Mouse (Mus musculus): Measurements from ENCODE around the gene Fcmr.

Gene Fcmr

DNA sequence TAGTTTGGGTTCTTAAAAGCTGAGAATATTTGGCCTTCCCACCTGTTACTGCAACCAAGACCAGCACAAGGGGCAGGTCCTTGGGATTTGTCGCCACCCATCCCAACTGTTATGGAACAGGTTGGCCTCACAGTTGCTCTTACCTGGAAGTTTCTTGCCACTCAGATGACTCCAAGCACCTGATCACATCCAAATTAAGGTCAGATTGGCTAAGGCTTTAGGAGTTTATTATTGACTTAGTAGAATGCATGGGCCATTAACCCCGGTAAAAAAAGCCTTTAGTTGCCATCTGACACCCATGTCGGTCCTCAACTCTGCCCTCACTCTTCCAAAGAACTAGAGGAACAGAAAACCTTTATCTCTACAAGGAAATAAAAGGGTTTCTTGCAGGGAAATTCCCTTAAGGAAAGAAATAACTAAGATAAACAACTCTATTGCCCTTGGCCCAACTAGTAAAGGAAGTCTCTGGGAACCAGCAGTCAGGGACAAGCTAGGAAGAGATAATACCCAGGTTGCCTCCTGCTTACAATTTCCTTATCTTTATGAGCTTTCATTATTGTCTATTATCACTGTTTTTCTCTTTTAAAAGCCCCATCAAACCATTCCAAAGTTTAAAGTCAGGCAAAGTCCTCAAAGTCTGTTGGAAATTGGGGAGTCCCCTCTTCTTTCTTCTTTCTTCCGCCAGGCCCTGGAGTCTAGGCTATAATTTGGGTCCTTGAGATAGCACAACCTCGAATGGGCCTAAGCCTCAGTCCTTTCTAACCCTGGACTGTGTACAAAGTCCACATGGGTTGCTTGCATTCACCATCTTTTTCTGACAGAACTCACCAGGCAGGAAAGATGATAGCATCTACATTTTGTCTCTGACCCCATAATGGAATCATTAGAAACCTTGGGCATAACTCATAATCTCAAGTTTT is 33.0 kb upstream of the Fcmr start:
- TF ChIP-seq CTCF (conservative IDR thresholded peaks at IDR 0.05; ENCODE audit: low read length) (no peak), NANOG (IDR thresholded peaks at IDR 0.05; ENCODE audit: borderline replicate concordance, low read length) (no peak), POU5F1 (IDR thresholded peaks at IDR 0.05; ENCODE audit: borderline replicate concordance, low read length) (no peak)
- no peaks in the 10 kb centered on the region for H3K36me3 ChIP-seq (ENCODE audit: insufficient read depth, low read length)
- H3K4me3 ChIP-seq (replicated peaks; ENCODE audit: low read length): no peak overlapping the region
- H3K4me1 ChIP-seq (replicated peaks; ENCODE audit: low read depth, low read length): no peaks in the 10 kb centered on the region
- H3K27me3 ChIP-seq (ENCODE audit: insufficient read depth, low read length): no peaks in the 10 kb centered on the region
- peaks cover 7% of the 10 kb centered on the region for H3K9me3 ChIP-seq (ENCODE audit: low read length)

DNA sequence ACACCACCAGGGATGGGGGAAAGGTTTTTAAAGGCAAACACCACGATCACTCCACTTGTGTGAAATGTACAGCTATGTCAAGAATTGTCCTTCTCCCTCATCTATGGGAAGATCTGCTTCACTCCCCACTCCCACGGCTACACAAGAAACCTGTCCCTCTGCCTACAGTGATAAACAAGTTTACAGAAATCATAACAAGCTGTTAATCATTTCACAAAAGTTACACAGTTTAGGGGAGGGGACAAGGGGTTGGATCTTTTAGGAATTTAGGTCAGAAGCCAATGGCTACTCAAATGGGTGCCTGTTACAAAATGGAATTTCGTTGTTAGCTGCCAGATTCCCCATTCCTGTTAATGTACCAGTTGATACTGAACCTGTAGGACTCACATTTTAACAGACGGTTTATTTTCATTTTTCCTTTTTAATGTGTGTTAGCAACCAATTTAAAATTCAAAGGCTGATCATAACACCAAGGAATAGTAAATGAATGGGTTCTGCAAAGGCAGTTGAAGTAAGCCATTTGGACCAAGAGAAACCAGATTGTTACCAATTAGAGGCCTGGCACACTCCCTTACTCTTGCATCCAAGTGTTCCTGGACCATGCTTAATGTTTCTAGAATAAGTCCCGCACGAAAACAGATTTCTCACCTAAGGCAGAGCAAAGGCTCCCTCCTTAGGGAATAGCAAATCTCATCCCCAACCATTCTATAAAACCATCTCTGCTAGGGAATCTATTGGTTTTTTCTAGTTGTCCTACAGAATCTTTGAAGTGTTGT is 30.1 kb upstream of the Fcmr start:
- H3K36me3 ChIP-seq (ENCODE audit: insufficient read depth, low read length): no peaks in the 10 kb centered on the region
- H3K27me3 ChIP-seq (ENCODE audit: insufficient read depth, low read length): no peaks in the 10 kb centered on the region
- TF ChIP-seq NANOG (IDR thresholded peaks at IDR 0.05; ENCODE audit: borderline replicate concordance, low read length) (no peak), POU5F1 (IDR thresholded peaks at IDR 0.05; ENCODE audit: borderline replicate concordance, low read length) (no peak), CTCF (conservative IDR thresholded peaks at IDR 0.05; ENCODE audit: low read length) (no peak)
- no peaks in the 10 kb centered on the region for H3K4me1 ChIP-seq (replicated peaks; ENCODE audit: low read depth, low read length)
- no peak overlapping the region for H3K4me3 ChIP-seq (replicated peaks; ENCODE audit: low read length)
- H3K9me3 ChIP-seq (ENCODE audit: low read length): peaks cover 21% of the 10 kb centered on the region

GRCm38 (mm10) chr1:130838288-130838687 is 27.2 kb upstream of the Fcmr start:
- H3K27me3 ChIP-seq (ENCODE audit: insufficient read depth, low read length): 0 out of 2 replicates have a peak, but pooled peaks cover 4% of the 10 kb centered on the region
- TF ChIP-seq NANOG (IDR thresholded peaks at IDR 0.05; ENCODE audit: borderline replicate concordance, low read length) (no peak), CTCF (conservative IDR thresholded peaks at IDR 0.05; ENCODE audit: low read length) (peak; percentile 19; the same call in 1 of the 2 replicates), POU5F1 (IDR thresholded peaks at IDR 0.05; ENCODE audit: borderline replicate concordance, low read length) (no peak)

GRCm38 (mm10) chr1:130840599-130841379 is 24.7 kb upstream of the Fcmr start:
- Histone ChIP-seq H3K4me1 (replicated peaks; ENCODE audit: low read depth, low read length) (no peaks in the 10 kb centered on the region), H3K36me3 (ENCODE audit: insufficient read depth, low read length) (no peaks in the 10 kb centered on the region), H3K4me3 (replicated peaks; ENCODE audit: low read length) (no peak overlapping the region), H3K9me3 (ENCODE audit: low read length) (peaks cover 21% of the 10 kb centered on the region), H3K27me3 (ENCODE audit: insufficient read depth, low read length) (0 out of 2 replicates have a peak, but pooled peaks cover 4% of the 10 kb centered on the region)
- TF ChIP-seq NANOG (IDR thresholded peaks at IDR 0.05; ENCODE audit: borderline replicate concordance, low read length) (no peak), CTCF (conservative IDR thresholded peaks at IDR 0.05; ENCODE audit: low read length) (no peak), POU5F1 (IDR thresholded peaks at IDR 0.05; ENCODE audit: borderline replicate concordance, low read length) (no peak)

More at GRCm38 (mm10) chr1:130838288-130838687, 27.2 kb upstream of the Fcmr start:
- H3K9me3 ChIP-seq (ENCODE audit: low read length): peaks cover 21% of the 10 kb centered on the region
- H3K4me3 ChIP-seq (replicated peaks; ENCODE audit: low read length): no peak overlapping the region
- H3K36me3 ChIP-seq (ENCODE audit: insufficient read depth, low read length): no peaks in the 10 kb centered on the region
- no peaks in the 10 kb centered on the region for H3K4me1 ChIP-seq (replicated peaks; ENCODE audit: low read depth, low read length)

DNA sequence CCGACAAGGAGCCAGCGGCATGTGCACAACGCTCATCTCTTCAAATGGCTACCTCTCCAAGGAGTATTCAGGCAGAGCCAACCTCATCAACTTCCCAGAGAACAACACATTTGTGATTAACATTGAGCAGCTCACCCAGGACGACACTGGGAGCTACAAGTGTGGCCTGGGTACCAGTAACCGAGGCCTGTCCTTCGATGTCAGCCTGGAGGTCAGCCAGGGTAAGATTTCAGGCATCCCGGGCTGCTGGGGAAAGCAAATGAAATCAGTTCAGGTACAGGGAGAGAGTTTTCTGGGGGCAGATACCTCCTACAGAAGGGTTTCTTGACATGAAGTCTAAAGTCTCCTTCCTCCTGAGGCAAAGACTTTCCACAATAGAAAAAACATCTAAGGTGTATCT is 23.8 kb upstream of the Fcmr start:
- Histone ChIP-seq H3K4me1 (replicated peaks; ENCODE audit: low read depth, low read length) (no peaks in the 10 kb centered on the region), H3K9me3 (ENCODE audit: low read length) (peaks cover 21% of the 10 kb centered on the region), H3K4me3 (replicated peaks; ENCODE audit: low read length) (no peak overlapping the region), H3K27me3 (ENCODE audit: insufficient read depth, low read length) (0 out of 2 replicates have a peak, but pooled peaks cover 4% of the 10 kb centered on the region), H3K36me3 (ENCODE audit: insufficient read depth, low read length) (no peaks in the 10 kb centered on the region)
- TF ChIP-seq NANOG (IDR thresholded peaks at IDR 0.05; ENCODE audit: borderline replicate concordance, low read length) (no peak), CTCF (conservative IDR thresholded peaks at IDR 0.05; ENCODE audit: low read length) (no peak), POU5F1 (IDR thresholded peaks at IDR 0.05; ENCODE audit: borderline replicate concordance, low read length) (no peak)

GRCm38 (mm10) chr1:130844516-130844915 is 21.0 kb upstream of the Fcmr start:
- no peaks in the 10 kb centered on the region for H3K4me1 ChIP-seq (replicated peaks; ENCODE audit: low read depth, low read length)
- H3K4me3 ChIP-seq (replicated peaks; ENCODE audit: low read length): no peak overlapping the region
- H3K36me3 ChIP-seq (ENCODE audit: insufficient read depth, low read length): no peaks in the 10 kb centered on the region
- peaks cover 13% of the 10 kb centered on the region for H3K27me3 ChIP-seq (ENCODE audit: insufficient read depth, low read length)
- no peak for TF ChIP-seq POU5F1 (IDR thresholded peaks at IDR 0.05; ENCODE audit: borderline replicate concordance, low read length)
- TF ChIP-seq NANOG (IDR thresholded peaks at IDR 0.05; ENCODE audit: borderline replicate concordance, low read length): no peak
- TF ChIP-seq CTCF (conservative IDR thresholded peaks at IDR 0.05; ENCODE audit: low read length): no peak
- no peaks in the 10 kb centered on the region for H3K9me3 ChIP-seq (ENCODE audit: low read length)

DNA sequence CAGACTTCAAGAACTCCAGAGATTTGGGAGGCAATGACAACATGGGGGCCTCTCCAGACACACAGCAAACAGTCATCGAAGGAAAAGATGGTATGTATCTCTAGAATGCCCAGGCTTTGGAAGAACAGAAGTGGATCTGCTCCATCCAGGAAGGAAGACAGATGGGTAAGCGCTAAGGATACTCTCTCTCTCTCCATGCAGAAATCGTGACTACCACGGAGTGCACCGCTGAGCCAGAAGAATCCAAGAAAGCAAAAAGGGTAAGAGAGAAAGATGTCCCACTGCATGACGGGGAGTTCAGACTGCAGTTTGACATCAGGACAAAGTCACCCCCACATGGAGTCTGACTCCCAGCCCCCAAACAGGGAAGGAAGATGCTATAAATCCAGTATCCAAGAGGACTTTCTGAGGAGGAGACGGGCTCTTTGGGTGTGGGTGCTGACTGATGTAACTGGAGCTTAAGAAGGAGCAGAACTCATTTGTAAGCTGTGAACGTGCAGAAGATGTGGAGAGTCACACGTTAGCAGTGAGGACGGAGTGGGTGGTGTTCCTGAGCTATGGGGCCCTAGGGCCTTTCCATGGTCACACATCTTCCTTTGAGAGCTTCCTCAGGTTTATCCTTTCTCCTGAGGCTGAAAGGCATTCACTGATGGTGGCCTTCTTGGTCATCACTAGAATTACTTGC is 15.8 kb upstream of the Fcmr start:
- H3K4me3 ChIP-seq (replicated peaks; ENCODE audit: low read length): no peak overlapping the region
- peaks cover 9% of the 10 kb centered on the region for H3K27me3 ChIP-seq (ENCODE audit: insufficient read depth, low read length)
- H3K36me3 ChIP-seq (ENCODE audit: insufficient read depth, low read length): no peaks in the 10 kb centered on the region
- no peaks in the 10 kb centered on the region for H3K4me1 ChIP-seq (replicated peaks; ENCODE audit: low read depth, low read length)
- H3K9me3 ChIP-seq (ENCODE audit: low read length): no peaks in the 10 kb centered on the region
- TF ChIP-seq CTCF (conservative IDR thresholded peaks at IDR 0.05; ENCODE audit: low read length): no peak

Measured in E14TG2a.4 (cell line).